Mouse (Mus musculus): ENCODE data around the gene Auts2.
"Not testable (repeated sequence)": the region's sequence is repeated elsewhere in the genome, so short reads cannot be mapped to it uniquely, and the experiment has no call there.

Gene Auts2

GRCm38 (mm10) chr5:132543118-132544071, at the start of gene Auts2:
TSS of gene Auts2 (minus strand) at chr5:132543344.
- DNase-seq = peak; percentile 89

DNA sequence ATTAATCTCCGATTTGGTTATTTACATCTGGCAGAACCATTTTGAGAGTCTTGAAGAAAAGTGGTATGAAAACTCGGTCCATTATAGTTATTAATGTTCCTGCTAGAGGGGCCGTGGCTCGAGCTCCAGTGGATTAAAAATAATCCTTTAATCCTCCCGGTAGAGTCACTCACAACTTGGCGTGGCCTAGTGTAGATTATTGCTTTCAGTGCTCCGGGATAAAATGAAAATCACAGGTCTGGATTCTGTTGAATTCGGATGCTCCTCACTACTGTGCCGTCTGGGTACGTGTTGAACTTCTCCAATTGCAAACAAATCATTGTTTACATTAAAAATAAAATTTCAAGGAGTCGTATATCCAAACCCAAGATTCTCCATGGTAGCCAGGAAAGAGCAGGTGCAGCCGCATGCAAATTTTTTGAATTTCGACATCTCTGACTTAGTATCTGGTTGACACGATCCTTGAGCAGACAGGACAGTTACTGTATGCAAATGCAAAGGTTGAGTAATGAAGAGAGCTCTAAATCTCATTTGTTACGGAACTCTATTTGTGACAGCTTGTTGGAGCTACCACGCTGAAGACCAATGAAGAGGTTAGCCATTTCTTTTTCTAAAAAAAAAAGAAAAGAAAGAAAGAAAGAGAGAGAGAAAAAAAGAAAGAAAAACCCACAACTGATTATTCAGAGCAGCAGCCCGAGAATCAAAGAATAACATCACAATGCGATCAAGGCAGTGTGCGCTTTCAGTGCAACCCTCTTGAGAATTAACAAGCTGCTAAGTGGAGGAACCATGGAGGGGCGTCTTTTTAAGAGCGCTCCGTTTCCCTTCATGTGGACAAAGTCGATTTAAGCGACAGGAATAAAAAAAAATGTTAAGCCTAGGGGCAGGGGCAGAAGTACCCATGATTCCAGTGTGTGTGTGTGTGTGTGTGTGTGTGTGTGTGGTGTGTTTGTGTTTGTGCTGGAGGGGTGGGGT, 48.9 kb upstream of the Auts2 start:
- no peak for DNase-seq

- DNase-seq = no peak
These were observed 36.6 kb upstream of the Auts2 start for GRCm38 (mm10) chr5:132579774-132580173.

DNA sequence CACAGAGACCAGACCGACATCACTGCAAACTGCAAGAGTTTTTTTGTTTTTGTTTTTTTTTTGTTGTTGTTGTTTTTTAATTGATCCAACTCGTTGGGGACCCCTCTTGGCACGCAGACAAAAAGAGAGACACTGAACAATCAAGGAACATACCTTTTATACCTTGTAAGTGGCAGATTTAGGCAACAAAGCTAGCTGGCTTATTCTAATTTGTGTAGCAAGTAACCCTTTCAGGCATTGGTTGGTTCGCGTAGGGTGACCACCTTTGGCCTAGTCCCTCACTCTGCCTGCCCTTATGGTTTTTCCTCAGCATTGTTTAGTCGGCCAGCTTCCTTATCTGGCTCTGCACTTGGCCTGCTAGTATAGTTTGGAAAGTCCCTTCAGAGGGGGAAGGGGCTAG, 17.6 kb upstream of the Auts2 start:
- DNase-seq = not testable (repeated sequence)

- DNase-seq = no peak
These were observed 2.6 kb upstream of the Auts2 start for GRCm38 (mm10) chr5:132545761-132546160.

DNA sequence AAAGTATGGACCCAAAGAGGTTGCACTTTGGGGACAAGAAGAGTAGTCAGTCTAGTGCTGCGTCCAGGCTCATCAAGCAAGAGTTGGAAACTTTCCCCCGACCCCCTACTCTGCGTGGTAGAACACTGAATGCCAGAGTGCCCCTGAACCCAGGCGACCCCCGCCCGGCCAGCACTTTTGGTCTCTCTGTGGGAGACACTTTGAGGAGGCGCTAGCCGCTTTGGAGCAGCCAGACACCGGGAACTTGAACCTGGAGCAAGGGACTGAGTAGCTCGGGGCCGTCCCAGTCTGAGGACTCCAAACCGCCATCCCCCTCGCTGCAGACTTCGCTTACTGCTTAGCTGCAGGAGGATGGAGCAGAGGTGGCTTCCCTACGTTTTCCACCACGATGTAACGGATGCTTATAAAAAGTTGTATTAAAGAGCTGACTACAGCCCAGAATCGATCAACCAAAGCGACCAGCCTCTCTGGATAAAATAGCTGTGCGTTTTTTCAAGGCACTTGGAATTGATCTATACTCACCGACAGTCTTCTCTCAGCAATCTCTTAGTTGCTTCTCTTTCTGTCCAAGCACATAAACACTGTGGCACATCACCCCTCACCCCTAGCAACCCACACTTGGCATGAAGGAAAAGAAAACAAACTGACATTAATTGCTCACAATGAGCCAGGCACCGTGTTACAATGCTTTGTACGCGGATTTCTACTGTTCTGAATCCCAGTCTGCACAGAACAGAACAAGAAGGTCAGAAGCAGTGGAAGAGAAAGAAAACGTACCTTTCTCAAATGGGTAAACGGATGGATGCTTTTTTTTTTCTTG, 1.2 kb upstream of the Auts2 start:
- peak; percentile 15 for DNase-seq

DNA sequence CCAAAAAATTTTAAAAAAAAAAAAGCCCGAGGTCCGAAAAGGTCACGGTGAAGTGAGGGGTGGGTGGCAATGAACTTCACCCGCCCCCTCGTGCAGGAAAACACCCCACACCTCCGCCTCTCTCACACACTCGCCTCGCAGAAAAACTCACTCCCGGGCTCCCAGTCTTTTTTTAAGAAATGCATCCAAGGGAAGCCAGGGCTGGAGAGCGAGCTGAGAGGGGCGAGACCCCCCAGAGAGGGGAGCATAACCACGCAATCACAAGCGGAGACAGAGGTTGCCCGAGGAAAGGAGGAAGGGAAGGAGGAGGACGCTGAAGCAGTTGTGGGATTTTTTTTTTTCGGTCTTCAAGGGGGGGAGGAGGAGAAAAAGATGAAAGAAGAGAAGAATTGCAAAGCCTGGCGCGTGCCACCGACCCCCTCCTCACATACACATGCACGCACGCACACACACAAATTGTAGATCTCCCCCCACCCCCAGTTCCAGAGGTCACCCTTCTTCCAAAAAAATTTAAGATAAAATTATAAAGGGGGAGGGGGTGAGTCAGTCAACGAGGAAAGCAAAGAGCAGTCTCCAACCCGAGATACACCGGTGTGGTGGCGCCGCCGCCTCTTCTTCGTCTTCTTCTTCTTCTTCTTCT, 643 bp downstream of the Auts2 start:
- DNase-seq = peak; percentile 27

- DNase-seq = peak; percentile 27
These were observed 1.2 kb downstream of the Auts2 start for GRCm38 (mm10) chr5:132541951-132542350.

- DNase-seq = peak; percentile 54
These were observed 1.7 kb downstream of the Auts2 start for GRCm38 (mm10) chr5:132541371-132541931.

GRCm38 (mm10) chr5:132540841-132541311, 2.3 kb downstream of the Auts2 start:
- DNase-seq = peak; percentile 40

GRCm38 (mm10) chr5:132537475-132537874, 5.7 kb downstream of the Auts2 start:
- DNase-seq = no peak

- DNase-seq = no peak
These were observed 16.7 kb downstream of the Auts2 start for GRCm38 (mm10) chr5:132526395-132526794.

GRCm38 (mm10) chr5:132521358-132521873, 21.7 kb downstream of the Auts2 start:
- no peak for DNase-seq

DNA sequence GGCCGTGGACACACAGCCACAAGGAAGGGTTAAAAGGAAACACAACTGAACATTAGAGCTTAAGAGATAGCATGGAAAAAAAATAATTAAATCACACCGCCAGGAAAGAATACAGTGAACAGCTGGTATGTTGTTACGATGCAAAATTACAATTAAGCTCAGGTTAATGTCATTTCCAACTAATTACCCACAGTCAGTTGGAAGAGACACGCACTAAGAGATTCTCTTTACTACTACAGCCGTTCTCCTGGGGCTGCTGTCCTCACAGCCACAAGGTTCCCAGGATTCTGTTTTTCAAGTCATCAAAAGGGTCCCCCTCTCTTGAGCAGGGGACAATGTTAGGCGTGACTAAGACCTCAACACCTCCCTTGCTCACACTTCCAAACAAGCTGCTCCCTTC, 25.3 kb downstream of the Auts2 start:
- no peak for DNase-seq

DNA sequence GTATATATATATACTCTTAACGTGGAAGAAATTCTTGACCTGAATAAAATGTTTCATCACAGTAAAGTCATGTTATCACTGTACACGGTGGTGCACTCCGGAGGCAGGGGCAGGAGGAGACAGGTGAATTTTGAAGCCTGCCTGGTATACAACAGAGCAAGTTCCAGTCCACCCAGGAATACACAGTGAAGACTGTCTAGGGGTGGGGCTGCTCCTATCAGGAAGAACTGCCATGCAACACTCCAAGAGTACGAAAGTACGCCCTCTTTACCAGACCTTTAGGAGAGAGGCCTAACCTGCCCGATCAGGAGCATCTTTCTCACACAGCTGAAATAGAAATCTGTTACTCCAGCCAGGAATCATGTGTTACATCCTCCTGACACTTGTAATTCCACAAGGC, 28.6 kb downstream of the Auts2 start:
- no peak for DNase-seq

DNA sequence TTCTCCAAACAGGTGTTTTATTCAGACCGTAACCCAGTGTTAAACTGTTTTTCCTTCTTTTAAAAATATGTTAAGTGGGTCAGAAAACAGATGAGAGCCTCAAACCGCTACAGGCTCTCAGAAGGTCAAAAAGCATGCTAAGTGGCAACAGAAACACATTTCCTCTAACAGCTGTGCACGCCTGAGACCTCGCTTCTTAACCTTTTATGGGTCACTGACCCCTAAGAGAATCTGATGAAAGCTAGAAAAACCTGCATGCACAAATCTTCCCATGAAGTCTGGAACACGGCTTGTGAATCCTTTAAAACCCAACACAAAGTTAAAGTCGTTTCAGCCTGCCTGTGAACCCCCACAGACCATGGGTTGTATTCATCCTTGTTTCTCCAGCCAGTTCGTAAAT, 29.9 kb downstream of the Auts2 start:
- DNase-seq = no peak

- peak; percentile 11 for DNase-seq
These were observed 33.7 kb downstream of the Auts2 start for GRCm38 (mm10) chr5:132509464-132509885.

- no peak for DNase-seq
These were observed 38.3 kb downstream of the Auts2 start for GRCm38 (mm10) chr5:132504893-132505292.

DNA sequence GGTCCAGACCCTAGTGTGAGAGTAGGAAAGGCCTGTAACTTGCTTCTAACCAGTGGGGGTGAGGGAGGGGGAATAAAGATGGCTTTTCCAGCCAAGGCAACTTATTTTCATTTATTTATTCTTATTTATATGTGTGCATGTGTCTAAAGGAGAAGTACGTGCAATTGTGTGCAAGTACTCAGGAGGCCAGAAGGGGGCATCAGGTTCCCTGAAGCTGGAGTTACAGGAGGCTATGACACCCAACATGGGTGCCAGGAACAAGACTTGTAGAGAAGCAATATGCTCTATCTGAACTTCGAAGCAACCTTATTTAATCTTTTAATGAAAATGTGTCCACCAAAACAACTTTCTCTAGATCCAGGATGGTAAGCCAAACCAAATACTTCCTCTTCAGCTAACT, 39.7 kb downstream of the Auts2 start:
- DNase-seq = no peak

DNA sequence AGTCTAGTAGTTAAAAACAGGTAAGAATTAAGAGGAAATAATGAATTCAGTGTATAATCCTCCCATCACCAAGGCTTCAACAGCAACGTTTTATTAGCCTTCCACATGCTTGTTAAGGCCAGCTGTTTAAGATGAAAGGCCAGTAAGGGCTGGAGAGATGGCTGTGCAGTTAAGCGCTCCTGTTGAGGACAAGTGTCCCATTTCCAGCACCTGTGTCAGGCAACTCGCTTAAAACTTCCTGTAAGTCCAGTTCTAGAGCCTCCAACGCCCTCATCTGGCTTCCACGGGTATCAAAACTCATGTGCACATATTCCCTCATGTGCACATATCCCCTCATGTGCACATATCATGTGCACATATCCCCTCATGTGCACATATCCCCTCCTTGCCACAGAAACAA, 41.1 kb downstream of the Auts2 start:
- no peak for DNase-seq

- DNase-seq = no peak
These were observed 42.3 kb downstream of the Auts2 start for GRCm38 (mm10) chr5:132500817-132501231.
